Mouse (Mus musculus) liver (tissue): ENCODE results near the gene Tet1.
"Not testable (repeated sequence)": the region's sequence is repeated elsewhere in the genome, so short reads cannot be mapped to it uniquely, and the experiment has no call there.

Source experiments
- DNase-seq: peaks from one replicate; pipeline ENCODE4 v3.0.0-alpha.2; 2020; ENCODE audit warnings: mixed read lengths

Tet1 gene

GRCm38 (mm10) chr10:62843787-62844491 is 64.9 kb downstream of the Tet1 start:
- DNase-seq = no peak

GRCm38 (mm10) chr10:62841901-62842447 is 66.8 kb downstream of the Tet1 start:
- DNase-seq = no peak

GRCm38 (mm10) chr10:62840687-62841086 is 68.1 kb downstream of the Tet1 start:
- DNase-seq = no peak

DNA sequence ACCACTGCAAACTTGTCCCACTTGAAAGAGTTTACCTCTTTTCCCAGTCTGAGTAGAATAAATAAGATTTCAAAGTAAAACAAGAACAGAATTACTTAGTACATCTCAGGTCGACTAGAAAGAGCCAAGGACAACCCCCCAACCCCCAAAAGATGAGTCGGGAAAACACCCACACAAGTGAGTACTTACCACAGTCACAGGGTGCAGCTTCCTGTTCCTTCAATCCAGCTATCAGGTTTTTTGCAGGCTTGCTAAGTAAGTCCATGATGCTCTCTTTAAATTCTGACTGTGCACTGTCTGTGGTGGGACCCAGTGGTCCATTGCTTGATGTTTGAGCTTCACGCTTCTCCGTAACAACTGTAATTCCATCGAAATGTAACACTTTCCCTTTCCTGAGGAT is 70.8 kb downstream of the Tet1 start:
- DNase-seq = no peak

- no peak for DNase-seq
Observed at GRCm38 (mm10) chr10:62832783-62833182, 76.0 kb downstream of the Tet1 start.

GRCm38 (mm10) chr10:62831546-62831945 is 77.2 kb downstream of the Tet1 start:
- no peak for DNase-seq

DNA sequence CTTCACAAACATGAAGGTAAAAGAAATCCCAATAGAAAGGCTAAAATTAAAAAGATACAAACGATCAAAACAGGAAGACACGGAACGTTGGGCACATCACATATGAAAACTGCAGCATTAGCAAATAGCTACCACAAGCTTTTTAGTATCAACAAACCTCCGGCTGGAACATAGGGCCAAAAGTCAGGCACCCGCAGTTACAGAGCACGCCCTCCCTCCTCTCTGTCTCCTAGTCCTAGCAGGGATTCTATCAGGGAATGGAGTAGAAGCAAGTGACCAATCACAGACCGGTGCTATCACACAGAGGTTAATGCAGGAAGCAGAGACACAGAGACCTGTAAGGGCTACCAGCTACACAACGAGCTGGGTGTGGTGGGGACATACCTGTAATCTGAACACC is 84.3 kb downstream of the Tet1 start:
- DNase-seq = no peak

DNA sequence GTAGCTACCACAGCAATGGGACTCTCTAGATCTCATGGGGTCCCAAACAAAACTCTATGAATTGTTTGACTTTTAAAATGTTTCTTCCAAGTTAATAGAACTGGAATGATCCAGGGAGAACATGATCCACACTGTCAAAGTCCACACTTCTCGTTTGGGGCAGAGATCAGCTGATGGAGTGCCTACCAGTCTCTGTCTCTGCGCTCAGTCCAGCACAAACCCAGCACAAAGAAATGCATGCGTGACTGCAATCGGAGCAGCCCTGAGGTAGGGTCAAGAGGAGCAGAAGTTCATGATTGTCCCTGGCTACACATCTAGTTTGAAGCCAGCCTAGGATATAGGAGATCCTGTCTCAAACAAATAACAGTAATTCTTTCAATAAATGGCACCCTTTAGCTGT is 85.4 kb downstream of the Tet1 start:
- no peak for DNase-seq

DNA sequence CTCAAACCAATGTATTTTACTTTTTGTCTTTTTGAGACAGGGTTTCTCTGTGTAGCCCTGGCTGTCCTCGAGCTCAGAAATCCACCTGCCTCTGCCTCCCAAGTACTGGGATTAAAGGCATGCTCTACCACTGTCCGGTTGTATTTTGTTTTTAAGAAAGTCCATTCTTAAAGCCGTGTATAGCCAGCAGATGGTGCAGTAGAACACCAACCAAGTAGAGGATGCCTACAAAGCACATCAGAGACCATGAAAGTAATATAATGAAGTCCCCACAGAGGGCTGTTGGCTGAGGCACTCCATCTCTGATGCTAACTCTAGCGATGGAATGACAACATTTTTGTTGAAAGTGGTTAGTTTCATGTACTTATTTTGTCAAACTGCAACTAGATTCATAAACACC is 98.8 kb downstream of the Tet1 start:
- DNase-seq = no peak

GRCm38 (mm10) chr10:62808766-62809165 is 100.0 kb downstream of the Tet1 start:
- no peak for DNase-seq

GRCm38 (mm10) chr10:62808316-62808715 is 100.5 kb downstream of the Tet1 start:
- DNase-seq = no peak

DNA sequence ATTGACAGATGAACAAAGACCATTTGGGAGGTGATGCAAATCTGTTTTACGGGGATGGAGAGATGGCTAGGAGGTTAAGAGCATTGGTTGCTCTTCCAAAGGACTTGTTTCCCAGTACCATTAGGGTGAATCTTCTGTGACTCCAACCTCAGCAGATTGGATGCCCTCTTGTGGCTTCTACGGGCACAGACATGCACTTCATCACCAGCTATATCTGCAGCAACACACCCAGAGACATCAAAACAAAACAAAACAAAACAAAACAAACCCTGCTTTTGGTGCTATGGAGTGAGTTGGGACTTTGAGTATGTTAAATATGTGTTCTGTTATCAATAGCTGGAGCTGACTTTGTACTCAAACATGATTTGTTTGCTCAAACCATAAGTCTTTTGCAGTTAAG is 104.7 kb downstream of the Tet1 start:
- DNase-seq = no peak

DNA sequence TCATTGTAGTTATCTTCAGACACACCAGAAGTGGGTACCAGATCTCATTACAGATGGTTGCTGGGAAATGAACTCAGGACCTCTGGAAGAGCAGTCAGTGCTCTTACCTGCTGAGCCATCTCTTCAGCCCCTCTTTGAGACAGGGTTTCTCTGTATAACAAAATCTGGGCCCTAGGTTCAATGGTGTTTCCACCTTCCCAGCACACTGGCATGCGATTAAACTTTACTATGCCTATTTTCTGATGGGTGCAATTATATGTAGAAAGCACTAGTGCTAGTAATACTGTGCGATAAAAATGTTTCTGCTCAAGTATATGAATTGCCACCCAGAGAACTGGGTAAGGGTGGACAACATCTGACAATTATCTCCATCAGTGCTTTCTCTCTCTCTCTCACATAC is 105.5 kb downstream of the Tet1 start:
- DNase-seq = no peak

GRCm38 (mm10) chr10:62794221-62794620 is 114.6 kb downstream of the Tet1 start:
- DNase-seq = no peak

- DNase-seq = peak; percentile 7
Observed at GRCm38 (mm10) chr10:62793091-62793453, 115.7 kb downstream of the Tet1 start.

- DNase-seq = peak; percentile 99
Observed at GRCm38 (mm10) chr10:62792177-62793090, 116.4 kb downstream of the Tet1 start, which contains the start of gene Ccar1. Gene Ccar1, minus strand, starts transcription at chr10:62792286.

GRCm38 (mm10) chr10:62791251-62792176 is 117.3 kb downstream of the Tet1 start:
- peak; percentile 8 for DNase-seq

DNA sequence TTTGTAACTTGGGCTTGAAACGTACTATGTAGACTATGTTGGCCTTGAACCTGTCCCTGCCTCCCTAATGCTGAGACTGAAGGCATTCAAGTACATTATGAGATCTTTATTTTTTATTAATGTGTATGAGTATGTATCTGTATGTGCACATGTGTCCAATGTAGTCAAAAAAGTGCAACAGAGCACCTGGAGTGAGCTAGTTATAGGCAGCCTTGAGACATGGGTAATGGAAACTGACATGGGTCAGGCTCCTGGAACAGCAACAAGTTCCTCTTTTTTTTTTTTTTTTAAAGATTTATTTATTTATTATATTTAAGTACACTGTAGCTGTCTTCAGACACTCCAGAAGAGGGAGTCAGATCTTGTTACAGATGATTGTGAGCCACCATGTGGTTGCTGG is 127.0 kb downstream of the Tet1 start:
- DNase-seq = not testable (repeated sequence)
